Mouse (Mus musculus) G1E (cell line): ENCODE results near the gene Acod1. TPM values are rescaled to one million over a fixed set of nuclear protein-coding genes. Genes with fewer than 3 reads are reported as not detected.

Source experiments
- ATAC-seq: 2 replicates; pipeline ENCODE4 v1.8.0; 2016; ENCODE audit warnings: mild to moderate bottlenecking; ENCODE audit not compliant: insufficient number of reproducible peaks, poor library complexity, low FRiP score, severe bottlenecking; ENCODE audit errors: extremely low read depth
- DNase-seq: peaks from one replicate; pipeline ENCODE4 v3.0.0; 2012; ENCODE audit warnings: low spot score
- H3K27me3 ChIP-seq: 2 replicates; pipeline ENCODE4 v1.6.1; 2012; ENCODE audit warnings: mild to moderate bottlenecking, low read length, inconsistent platforms; ENCODE audit not compliant: insufficient read depth
- H3K36me3 ChIP-seq: replicated peaks from 2 replicates; pipeline ENCODE3; 2012; ENCODE audit warnings: mild to moderate bottlenecking, inconsistent platforms
- H3K4me1 ChIP-seq: 2 replicates; pipeline ENCODE4 v1.6.1; 2012; ENCODE audit warnings: low read depth, low read length, inconsistent platforms, mixed read lengths; ENCODE audit not compliant: insufficient read depth
- H3K4me3 ChIP-seq: 2 replicates; pipeline ENCODE4 v1.5.1; 2012; ENCODE audit warnings: low read depth, mild to moderate bottlenecking, inconsistent platforms, low read length, moderate library complexity, mixed read lengths
- H3K9me3 ChIP-seq: replicated peaks from 2 replicates; pipeline ENCODE4 v1.6.1; 2012; ENCODE audit warnings: inconsistent platforms
- CTCF ChIP-seq: IDR thresholded peaks from 2 replicates; pipeline ENCODE4 v1.5.1; 2012; ENCODE audit warnings: low read depth, low read length, inconsistent platforms, mixed read lengths
- GATA1 ChIP-seq: IDR thresholded peaks from 2 replicates; pipeline ENCODE4 v1.6.1; 2012; ENCODE audit warnings: borderline replicate concordance, low read length, inconsistent platforms, mixed read lengths
- GATA2 ChIP-seq: IDR thresholded peaks from 2 replicates; pipeline ENCODE4 v1.6.1; 2012; ENCODE audit warnings: low read depth, low read length, inconsistent platforms, borderline replicate concordance
- POLR2AphosphoS5 ChIP-seq: IDR thresholded peaks from 2 replicates; pipeline ENCODE4 v1.6.1; 2012; ENCODE audit warnings: low read depth, low read length, inconsistent platforms; ENCODE audit not compliant: insufficient replicate concordance
- TAL1 ChIP-seq: conservative IDR thresholded peaks from 2 replicates; pipeline ENCODE4 v1.6.1; 2012; ENCODE audit warnings: low read depth, low read length, inconsistent platforms, mixed read lengths
- polyA plus RNA-seq: library from polyadenylated mRNA; stranded (reverse); fragments of >175 nt; gene quantifications from 2 replicates; pipeline ENCODE4 v1.2.3, GENCODE M21; 2012
- total RNA-seq, 2 experiments: library from RNA; stranded (forward) in 1 of 2; stranded (reverse) in 1 of 2; fragments of 200-1000 nt in 1 of 2; fragments of >200 nt in 1 of 2; fragmentation: Nextera tagmentation in 1 of 2; gene quantifications; 2 replicates each; pipeline ENCODE4 v1.2.3; 2014 to 2017

Acod1 gene
- total and polyA plus RNA-seq, 3 experiments: 0.38 TPM; not detected in 2

DNA sequence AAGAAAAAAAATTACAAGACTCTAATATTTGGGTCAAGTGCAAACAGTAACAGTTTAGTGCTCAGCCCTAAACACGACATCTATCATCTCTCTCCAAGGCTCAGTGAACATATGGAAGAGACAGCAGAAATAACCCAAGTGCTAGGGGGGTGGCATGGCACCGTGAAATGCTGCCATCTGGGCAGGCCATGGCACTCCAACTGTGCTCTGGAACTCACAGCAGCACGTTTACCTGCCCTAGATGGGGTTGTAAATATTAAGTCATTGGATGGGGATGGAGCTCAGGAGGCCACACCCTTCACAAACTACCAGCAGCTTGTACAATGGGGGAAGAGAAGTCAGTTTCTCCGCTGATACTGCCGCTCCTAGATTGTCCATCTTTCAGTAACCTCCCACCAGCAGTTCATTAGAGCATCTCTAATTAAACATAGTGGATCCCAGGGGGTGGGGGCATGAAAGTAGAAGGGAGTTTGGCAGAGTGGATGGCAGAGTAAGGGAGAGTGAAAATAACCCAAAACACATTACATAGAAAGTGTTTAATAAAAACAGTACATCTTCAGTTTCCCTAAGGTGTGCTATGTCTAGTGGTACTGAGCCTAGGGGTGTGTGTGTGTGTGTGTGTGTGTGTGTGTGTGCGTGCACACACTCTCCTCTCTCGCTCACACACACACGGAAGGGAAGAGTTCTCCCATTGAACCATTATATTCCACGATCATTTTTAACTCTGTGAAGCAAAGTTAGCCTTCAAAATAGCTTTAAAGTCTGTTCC is 32.6 kb downstream of the Acod1 start:
- peaks cover 17% of the 10 kb centered on the region; the same call in 1 of the 2 replicates for H3K4me1 ChIP-seq
- TF ChIP-seq GATA1 (no peak), CTCF (no peak), GATA2 (no peak), TAL1 (no peak), POLR2AphosphoS5 (no peak)
- H3K9me3 ChIP-seq: no peaks in the 10 kb centered on the region
- H3K4me3 ChIP-seq: no peak overlapping the region
- DNase-seq (no peak), ATAC-seq (no peak)
- peaks cover 80% of the 10 kb centered on the region for H3K36me3 ChIP-seq
- H3K27me3 ChIP-seq: no peaks in the 10 kb centered on the region

DNA sequence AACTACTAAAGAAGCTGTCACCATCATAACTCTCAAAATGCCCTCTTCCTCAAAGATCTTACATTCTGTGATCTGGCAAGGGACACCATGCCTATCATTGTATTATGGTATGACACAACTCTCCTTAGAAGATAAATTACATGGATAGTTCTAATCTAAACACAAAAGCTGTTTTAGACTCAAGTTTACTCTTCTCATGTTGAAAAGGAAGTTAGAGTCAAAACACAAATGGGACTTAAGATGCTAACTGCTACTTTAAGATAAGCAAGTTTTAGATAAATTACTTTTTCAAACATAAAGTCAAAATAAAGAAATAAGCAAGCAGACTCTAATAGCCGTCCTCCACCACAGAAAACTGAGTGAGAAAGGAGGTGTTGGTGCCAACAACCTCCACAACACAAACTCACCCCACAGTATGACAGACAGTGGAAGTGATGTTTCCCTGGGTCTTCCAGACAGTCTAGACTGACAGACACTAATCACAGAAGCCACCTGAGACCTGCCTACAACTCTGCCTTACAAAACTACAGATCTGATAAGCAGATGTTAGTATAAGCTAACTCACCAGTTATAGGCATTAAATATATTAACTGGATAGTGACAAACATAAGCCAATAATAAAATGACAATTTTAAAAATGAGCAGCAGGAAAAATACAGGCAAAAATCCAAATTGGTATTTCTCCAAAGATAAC is 39.2 kb downstream of the Acod1 start:
- Histone ChIP-seq H3K4me1 (peaks cover 40% of the 10 kb centered on the region), H3K4me3 (no peak overlapping the region), H3K9me3 (no peaks in the 10 kb centered on the region), H3K27me3 (no peaks in the 10 kb centered on the region), H3K36me3 (peaks cover 78% of the 10 kb centered on the region)
- ATAC-seq (peak; percentile 51), DNase-seq (no peak)
- peak; percentile 46 for TF ChIP-seq TAL1
- TF ChIP-seq GATA1: no peak
- no peak for TF ChIP-seq CTCF
- TF ChIP-seq POLR2AphosphoS5: no peak
- no peak for TF ChIP-seq GATA2

- Histone ChIP-seq H3K36me3 (peaks cover 82% of the 10 kb centered on the region), H3K9me3 (no peaks in the 10 kb centered on the region), H3K4me1 (peaks cover 40% of the 10 kb centered on the region), H3K4me3 (no peak overlapping the region; the same call in 1 of the 2 replicates), H3K27me3 (no peaks in the 10 kb centered on the region)
- peak; percentile 48 for DNase-seq
- TF ChIP-seq GATA1: no peak
- TF ChIP-seq GATA2: no peak
- no peak for TF ChIP-seq CTCF
- TF ChIP-seq POLR2AphosphoS5: no peak
- peak; percentile 34; the same call in 1 of the 2 replicates for TF ChIP-seq TAL1
- ATAC-seq: peak; percentile 74
Observed at GRCm38 (mm10) chr14:103086671-103087324, 40.0 kb downstream of the Acod1 start.

DNA sequence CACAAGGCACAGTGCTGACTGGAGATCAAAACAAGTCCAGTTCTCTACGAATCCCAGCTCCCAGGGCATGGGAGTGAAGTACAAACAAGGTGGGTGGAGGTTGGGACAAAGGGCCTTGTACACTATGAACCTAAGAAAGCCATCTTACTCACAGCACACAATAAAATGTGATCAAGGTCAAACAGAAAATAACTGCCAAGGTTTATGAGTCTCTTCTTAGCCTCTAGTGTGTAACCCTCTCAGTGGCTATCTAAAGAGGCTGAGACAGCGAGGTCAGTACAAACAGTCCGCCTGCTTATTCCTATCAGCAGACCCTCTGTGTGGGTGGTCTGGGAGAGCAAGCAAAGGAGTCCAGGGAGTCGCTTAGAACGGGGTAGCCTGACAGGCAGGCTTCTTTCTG is 41.1 kb downstream of the Acod1 start:
- Histone ChIP-seq H3K4me3 (no peak overlapping the region), H3K9me3 (no peaks in the 10 kb centered on the region), H3K27me3 (no peaks in the 10 kb centered on the region), H3K36me3 (peaks cover 83% of the 10 kb centered on the region), H3K4me1 (peaks cover 39% of the 10 kb centered on the region)
- ATAC-seq: no peak
- no peak for TF ChIP-seq POLR2AphosphoS5
- no peak for TF ChIP-seq CTCF
- no peak for TF ChIP-seq GATA2
- TF ChIP-seq GATA1: no peak
- no peak for TF ChIP-seq TAL1
- DNase-seq: no peak

DNA sequence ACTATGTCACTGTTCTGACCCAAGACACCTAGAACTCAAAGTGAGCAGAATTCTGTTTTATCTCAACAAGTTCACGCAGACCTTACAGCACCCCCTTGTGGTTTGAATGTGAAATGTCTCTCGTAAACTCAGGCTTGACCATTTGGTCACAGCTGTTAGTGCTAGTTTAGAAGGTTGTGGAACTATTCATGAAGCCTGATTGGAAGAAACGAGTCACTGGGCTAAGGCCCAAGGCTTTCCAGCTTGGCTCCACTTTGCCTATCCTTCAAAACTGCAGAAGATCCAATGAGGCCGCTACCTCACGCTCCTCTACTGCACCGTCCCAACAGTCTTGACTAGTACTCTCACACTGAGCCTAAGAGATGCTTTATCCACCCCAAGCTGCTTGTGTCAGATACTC is 41.8 kb downstream of the Acod1 start:
- no peak overlapping the region for H3K4me3 ChIP-seq
- H3K9me3 ChIP-seq: no peaks in the 10 kb centered on the region
- no peak for TF ChIP-seq POLR2AphosphoS5
- peak; percentile 80 for TF ChIP-seq CTCF
- no peak for TF ChIP-seq GATA2
- DNase-seq: no peak
- peaks cover 84% of the 10 kb centered on the region for H3K36me3 ChIP-seq
- no peaks in the 10 kb centered on the region for H3K27me3 ChIP-seq
- no peak for ATAC-seq
- peaks cover 42% of the 10 kb centered on the region for H3K4me1 ChIP-seq

DNA sequence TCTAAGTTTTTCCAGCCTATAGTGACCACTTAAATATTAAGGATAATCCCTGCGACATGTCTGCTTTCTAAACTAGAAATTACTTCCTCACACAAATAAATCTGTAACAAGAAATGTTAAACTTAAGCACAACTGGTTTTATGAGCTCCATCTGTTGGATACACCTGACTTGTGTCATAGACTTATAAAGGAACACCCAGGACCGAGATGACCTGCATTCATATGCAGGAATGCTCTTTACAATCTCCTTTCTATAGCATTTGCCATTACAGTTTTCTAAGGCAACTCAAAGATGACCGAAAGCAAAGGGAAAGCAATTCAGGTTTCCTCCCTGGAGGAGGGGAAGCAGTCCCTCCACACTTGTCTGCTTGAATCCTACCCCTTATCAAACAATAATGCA is 46.5 kb downstream of the Acod1 start:
- peaks cover 40% of the 10 kb centered on the region for H3K4me1 ChIP-seq
- H3K9me3 ChIP-seq: no peaks in the 10 kb centered on the region
- TF ChIP-seq TAL1 (no peak), GATA1 (no peak), GATA2 (no peak), CTCF (no peak), POLR2AphosphoS5 (no peak)

More for the DNA sequence above, 46.5 kb downstream of the Acod1 start:
- no peak for ATAC-seq
- peaks cover 81% of the 10 kb centered on the region for H3K36me3 ChIP-seq
- no peak for DNase-seq
- no peaks in the 10 kb centered on the region for H3K27me3 ChIP-seq
- no peak overlapping the region for H3K4me3 ChIP-seq
